Mouse (Mus musculus) B cell, adult 2 months (primary cell): ENCODE results near the gene Gm13889.

ENCODE experiments used
- DNase-seq, 2 experiments: peaks; one replicate each; pipeline ENCODE4 v3.0.0; 2022

Gm13889 gene

DNA sequence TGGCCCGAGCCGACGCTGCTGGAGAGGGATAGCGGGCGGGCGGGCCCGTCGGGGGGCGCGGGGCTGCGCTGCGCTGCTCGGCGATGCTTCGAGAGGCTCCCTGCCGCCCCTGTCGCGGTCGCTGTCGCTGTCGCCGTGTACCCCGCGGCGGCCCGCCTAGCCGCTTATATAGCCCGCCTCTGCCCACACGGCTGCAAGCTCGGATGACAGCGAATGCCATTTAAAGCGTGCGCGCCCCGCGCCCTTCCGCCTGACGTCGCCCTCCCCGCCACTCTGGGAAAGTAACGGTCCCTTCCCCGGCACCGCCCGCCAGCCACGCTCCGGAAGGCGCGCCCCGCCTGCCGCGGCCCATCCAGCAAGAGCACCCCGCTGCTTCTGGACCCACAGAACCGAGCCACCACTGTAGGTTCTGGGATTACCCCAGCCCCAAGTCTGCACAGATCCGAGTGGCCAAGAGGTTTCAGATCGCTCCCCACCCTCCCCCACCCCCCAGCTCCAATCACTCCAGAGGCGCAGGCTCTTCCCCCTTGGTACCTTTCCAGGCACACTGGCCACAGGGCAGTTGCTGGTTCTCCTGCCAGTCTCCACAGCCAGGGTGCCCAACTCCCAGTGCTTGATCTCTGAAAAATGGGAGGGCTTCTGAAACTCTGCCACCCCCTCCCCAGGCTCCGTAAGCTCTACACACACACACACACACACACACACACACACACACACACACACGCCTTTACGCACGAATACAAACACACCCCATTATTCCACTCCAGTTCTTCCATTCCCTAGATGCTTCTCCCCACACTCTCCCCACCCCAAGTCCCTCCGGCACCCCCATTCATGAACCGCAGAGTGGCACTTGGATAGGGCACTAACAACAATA lies at the start of gene Gm13889:
Gene Gm13889 (minus strand): TSS at position 294 of the 877 bp plus-strand sequence.
- DNase-seq, result no peak

DNA sequence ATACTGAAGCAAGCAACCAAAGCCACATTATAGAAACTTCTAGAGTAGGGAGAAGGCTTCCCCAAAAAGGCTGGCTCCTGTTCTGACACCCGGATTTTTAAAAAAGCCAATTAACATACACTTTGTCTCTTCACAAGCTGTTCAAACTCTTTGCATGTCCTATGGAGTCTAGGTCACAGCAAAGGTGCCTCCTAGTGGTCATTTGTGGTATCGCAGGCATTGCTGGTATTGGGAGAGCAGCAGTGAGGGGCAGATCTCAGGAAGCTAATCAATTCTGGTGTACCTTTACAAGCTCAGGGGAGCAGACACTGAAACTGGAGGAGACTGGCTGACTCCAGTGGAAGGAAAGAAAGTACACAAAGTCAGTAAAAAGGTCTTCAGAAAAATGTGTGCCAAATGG lies 45.3 kb upstream of the Gm13889 start:
- DNase-seq, result peak; percentile 86 to 87

DNA sequence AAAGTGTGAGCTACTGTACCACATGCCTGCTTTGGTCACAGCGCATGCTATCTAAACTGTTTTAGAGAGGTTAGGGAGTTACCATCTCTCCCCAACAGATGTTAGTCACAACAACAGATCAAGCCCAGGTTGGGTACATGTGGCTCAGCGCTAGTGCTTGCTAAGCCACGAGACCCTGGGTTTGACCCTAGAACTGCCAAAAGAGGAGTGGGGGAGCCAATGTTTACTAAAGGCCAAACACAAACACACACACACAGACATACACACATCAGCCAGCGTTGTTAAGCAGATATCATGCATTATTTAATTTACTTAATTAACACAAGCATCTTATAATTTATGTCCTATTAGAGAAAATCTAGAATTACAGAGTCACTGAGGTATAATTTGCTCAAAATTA lies 44.9 kb upstream of the Gm13889 start:
- no peak for DNase-seq

DNA sequence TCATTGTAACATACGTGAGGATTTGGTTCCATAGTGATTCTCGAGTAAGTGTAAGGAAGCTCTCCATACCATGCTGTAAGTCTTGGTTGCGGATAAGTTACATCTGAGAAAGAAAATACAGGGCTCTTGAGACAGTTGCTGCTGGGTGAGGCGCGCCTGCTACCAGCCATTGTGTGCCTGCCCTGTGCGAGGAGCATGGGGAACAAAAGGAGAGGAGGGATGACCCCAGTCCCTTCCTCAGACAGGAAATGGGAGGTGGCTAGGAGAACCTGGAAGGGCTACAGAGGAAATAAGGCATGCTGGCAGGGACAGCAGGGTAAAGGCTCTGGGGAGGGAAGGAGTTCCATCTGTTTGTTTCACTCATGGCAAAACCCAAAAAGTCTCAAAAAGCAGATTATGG lies 44.4 kb upstream of the Gm13889 start:
- no peak for DNase-seq

DNA sequence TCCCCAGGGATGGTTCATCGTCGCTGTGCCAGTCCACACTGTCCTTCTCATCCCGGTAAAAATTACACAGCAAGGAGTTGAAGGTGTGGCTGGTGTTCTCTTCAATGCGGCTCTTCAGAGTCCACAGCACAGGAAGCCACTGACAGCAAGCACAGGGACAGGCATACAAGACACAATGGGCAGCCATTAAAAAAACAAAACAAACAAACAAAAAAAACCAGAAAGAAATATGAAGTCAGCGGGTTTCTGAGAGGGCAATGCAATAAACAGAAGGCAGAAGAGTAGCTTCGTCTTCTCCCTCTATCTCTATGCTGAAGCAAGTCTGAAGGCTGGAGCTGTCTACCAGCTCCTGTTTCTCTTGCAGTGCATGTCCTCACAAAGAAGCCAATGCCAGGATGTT lies 39.3 kb upstream of the Gm13889 start, which contains the start of gene Gm27027:
Gene Gm27027 (minus strand): TSS at position 101 of the 400 bp plus-strand sequence.
- DNase-seq, result no peak

DNA sequence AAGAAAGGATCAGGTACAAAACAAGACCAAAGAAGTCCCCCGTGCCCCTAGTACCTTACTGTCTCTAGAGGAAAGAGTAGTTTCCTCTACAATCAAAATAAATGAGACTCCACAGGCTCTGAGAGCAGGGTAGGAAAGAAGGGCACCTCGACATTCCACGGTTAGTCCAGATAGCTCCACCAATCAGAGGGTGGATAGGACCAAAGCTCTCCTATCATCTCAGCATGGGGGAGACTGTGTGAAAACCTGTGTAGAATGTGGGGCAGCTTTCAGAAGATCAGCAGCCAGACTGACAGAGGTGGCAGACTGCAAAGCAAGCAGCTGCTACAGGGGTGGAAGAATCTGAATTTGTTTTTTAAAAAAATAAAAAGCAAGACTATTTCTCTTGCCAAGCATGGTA lies 35.8 kb upstream of the Gm13889 start:
- no peak for DNase-seq

DNA sequence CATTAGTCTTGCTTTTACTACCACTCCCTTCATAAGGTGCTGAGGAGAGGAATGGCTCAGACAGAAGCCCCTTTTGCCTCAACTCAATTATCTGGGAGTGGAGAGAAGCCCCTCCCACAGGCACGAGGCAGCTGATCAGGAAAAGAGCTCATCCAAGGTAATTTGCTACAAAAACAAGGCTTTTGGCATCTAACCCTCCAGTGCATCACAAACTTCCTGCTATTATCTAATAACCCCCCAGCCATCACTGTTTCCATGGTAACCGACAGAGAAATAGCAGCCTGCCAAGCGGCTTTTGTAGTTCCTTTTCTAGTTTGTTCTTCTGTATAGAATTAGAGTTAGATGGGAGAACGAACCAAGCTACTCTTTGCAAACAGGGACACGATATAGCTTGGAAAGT lies 35.3 kb upstream of the Gm13889 start:
- DNase-seq, result no peak

DNA sequence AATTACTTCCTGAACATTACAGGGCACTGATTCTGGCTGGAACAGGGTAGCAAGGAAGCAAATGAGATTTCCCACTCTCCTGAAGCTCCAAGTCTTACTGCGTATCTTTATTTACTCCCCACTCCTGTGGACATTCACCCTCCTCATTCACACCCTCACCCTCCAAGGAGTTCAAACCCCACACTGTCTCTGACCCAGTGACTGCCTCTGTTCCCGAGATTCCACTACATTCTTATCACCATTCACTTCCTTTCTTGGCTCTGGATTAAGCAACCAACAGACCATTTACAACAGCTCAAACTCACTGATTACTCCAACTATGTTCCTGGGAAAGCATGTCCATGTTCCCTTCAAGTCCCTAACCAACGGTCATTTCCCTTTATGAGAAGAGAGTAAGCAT lies 34.3 kb upstream of the Gm13889 start:
- no peak for DNase-seq

DNA sequence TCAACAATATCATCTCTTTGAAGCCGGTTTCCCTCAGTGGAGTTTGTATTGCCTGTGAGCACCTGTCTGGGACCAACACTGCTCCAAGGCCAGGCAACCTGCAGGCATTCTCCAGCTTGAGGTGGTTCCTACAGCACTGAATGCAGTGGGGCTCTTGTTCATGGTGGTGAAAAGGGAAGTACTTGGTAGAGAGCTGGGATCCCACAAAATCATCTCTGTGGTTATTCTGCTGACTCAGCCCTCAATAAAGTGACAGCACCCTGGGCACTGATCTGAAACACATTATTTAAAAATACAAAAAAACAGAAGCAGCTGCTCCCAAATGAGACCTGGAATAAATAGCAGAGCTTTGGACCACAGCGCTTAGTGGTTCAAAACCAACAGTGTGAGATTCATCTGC lies 31.4 kb upstream of the Gm13889 start:
- no peak for DNase-seq

DNA sequence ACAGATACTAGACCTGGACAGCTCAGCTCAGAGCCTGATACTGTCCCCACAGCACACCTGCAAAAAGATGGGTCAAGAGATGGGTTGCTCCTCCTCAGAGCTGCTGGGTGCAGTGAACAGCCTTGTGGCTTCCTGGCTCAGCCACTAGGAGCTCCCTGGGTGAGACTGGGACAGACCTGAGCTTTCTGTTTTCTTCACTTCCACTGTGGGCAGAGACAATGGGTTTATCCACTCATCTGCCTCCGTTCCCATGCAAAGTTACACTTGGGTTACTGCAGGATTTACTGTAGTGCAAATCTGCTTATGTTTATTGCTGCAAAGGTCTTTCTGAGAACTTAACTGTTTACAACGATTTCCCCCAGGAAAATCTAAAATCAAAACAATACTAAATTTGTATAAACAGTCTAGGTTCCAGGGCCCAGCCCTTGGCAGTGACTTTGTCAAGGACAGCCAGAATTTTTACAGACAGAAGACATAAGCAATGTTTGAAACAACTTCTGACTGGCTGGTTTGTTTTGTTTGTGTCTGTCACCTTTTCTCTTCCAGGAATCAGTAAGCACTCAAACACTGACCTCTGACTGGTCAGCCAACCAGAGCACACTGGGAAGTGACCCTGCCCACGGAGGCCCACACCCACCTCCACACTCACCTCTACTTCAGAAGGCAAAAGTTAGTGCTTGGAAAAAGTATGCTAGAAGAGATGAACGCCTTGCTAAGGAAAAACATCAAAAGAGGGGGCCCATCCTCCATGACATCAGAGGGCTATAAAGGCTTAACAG lies 25.6 kb upstream of the Gm13889 start:
- no peak for DNase-seq

DNA sequence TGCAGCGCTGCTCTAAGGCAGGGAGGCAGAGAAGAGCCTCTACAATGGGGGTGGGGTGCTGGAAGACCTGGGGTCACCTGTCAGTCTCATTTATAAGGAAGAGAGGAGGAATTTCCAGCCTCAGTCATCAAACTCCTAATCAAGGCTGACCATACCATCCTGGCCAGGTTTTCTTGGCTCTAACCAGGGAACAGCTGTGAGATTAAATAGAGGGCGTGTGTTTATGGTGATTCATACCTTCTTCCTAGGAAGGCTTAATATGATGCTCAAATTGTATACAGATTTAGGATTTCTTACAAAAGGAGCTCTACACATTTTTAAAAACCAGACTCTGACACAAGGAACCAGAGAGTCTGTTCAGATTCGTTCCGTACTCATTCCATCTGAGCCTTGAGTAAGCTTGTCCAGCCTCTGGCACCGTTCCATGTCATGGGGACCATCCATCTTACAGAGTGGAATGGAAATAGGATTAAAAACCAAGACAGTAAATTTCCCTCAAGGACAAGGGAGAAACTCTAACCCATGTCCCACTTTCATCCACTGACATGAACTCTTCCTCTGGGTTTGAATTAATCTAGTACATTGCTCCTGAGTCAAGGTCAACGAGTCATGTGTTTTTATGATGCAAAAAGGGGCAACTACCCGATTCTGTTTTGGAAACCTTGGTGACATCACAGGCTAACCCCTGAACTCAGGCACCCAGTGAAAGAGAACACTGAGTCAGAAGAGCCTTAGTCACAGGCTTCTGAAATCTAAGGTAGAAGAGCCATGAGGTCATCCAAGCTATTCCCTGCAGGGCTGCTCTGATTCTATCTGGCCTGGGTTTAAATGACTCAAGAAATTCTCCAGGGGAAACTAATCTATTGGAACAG lies 22.5 kb upstream of the Gm13889 start:
- DNase-seq, result no peak

DNA sequence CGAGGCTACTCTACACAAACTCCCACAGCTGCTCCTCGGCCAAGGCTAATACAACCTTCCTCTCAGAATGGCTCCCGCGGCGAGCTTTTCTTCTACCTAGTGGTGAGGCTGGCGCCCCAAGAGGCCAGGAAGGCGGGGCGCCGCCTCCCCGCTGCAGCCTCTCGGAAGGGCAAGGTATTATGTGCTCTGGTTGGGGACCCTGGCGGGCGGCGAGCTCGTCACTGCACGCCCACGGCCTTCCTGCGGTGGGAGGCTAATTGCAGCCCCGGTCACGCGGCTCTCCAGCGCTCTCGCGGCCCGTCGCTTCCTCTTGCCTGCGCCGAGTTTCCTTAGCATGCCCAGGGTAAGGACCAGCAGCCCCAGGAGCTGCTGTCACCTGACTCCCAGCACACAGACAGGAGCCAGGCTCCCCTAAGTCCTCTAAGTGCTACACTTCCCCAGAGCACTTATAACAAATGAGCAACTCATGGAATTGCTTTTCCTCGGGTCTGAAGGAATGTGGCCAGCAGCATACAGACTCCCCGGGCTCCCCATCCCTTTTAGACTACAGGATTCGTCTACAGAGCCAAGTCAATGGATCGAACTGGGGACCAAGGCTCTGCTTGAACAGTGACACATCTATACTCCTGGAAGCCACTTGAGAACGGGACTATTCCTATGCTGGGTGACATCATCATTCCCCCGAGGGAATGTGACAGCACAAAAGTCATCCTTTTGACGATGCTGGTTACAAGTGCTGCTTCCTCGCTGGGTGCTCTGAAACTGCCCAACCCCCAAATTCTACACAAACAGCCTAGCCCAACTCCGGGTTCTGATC lies 19.6 kb upstream of the Gm13889 start:
- peak; percentile 74 to 76 for DNase-seq

DNA sequence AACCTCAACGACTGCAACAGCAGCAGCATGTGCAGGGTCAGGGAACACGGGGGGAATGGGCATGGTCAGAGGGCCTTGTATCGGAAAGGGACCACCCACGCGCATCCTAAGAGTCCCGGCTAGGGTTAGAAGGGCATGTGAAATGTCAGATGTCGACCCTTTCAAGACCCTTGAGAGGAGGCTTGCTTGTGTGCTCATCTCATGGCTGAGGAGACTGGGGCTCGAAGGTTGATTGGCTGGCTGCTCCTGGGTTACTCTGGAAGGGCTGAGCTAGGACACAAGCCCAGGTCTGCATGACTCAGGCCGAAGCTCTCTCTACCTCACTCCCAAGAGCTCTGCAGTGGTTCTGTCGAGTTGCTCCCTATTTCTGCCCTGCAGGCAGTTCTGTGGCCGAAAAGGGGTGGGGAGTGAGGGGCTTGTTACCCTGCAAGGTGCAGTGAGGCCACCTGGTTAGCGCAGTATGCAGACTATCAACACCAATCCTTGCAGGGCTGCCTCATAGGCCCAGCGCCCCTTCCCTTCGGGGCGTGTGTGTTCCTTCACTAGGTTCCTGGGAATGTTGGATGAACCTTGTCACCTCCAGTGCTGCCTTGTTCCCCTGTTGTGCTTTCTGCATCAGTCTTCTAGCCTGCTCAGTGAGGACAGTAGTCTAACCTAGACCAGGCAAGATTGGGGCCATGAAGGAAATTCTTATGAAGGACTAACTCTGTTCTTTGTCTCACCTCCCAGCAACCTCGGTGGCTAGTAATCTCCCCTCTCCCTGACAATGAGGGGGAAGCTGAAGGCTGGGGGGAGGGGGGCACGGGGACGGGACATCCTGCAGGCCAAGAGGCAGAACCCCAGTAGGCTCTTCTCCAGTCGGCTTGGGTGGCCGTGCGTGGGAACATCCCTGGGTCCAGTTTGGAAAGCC lies 18.8 kb upstream of the Gm13889 start:
- DNase-seq, result no peak

DNA sequence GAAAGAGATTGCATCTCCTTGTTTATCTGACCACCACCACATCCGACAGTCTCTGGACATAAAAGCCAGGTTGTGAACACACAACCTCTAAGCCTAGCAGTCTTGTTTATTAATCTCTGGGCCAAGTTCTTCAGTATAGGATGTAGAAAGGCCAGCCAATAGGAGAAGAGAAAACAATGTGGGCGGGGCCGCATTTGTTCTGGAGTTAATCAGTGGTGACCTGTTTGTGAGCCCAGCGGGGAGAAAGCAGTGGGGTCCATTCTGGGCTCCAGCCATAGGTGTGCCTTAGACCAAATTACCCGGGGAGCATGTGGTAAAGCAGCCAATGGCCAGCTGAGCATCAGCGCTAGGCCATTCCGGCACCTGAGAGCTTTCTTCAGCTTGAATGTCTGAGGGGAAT lies 18.0 kb upstream of the Gm13889 start:
- no peak for DNase-seq

DNA sequence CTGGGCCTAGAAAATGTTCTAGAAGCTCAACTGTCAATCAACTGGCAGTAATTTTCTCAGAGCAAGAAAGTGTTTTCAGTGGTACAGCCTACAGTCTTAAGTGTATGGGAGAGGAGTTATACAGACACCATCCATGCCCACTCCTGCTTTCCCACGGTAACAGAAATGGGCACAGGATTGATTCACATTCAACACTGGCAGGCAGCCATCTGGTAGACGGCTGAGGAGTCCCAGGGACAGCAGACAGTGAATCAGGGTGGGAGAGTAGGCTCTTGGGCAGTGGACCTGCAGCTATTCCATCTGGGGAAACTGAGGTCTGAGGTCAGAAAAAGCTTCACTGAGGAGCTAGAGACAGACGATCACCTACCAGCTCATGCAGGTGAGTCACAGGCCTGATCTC lies 14.6 kb upstream of the Gm13889 start:
- no peak for DNase-seq

DNA sequence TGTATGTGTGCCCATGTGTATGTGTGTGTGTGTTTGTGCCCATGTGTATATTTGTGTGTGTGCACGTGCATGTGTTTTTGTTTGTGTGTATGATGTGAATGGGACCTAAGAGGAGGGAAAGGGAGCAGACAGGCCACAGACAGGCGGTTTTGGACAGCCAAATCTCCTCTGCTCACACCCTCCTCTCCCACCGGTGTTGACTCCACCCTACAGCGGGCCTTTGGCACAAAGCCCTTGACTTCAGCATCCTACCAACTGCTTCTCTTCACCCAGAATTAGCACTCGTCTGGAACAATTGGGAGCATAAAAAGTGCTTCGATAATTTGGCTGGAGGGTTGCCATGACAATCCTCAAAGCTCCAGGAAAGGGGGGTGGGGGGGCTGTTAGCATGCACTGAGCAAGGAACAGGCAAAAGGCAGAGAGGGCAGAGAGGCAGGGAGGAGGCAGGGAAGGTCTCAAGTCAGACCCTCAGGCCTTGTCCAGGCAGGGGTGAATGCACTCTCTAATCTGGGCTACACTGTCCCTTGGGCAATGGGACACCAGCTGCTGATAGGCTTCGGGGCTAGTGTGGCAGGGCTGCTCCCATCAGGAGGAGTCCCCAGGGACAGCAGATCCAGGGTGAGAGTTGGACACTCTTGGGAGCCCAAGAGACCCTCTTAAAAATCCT lies 7.6 kb upstream of the Gm13889 start:
- no peak for DNase-seq

DNA sequence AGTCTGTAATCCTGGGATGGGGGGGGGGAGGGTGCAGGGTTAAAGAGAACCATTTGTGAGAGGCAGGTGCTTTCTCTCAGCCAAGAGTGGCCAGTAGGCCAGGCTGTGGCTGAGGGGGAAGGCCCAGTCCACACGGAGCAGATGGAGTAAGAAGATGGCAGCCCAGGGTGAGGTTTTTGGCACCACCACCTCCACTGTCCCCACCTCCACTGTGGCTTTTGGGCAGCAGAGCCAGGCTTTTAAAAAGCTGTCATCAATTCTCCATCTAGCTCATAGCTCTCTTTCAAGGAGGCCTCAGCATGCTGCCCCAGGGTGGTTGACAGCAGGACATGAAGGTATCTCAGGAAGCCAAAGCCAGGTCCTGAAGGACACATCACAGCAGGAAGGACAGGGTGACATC lies 6.8 kb upstream of the Gm13889 start:
- no peak for DNase-seq

DNA sequence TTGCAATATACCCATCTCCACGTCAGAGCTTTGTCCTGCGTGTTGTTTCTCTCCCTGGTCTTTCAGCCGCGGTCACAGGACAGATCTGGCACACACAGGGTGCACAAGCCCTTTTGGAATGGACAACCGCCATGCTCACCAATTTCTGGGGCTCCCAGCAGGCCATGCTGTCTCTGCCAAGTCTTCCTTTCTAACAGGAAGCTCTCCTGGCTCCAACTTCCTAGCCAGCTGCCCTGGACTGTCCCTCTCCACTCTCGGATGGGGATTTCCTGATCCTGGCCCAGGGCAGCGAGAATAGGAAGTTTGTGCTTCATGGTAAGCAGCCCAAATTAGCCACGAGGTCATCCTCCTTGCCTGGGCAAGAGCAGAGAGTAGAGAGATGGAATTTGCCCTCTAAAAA lies 4.7 kb upstream of the Gm13889 start:
- DNase-seq, result no peak

DNA sequence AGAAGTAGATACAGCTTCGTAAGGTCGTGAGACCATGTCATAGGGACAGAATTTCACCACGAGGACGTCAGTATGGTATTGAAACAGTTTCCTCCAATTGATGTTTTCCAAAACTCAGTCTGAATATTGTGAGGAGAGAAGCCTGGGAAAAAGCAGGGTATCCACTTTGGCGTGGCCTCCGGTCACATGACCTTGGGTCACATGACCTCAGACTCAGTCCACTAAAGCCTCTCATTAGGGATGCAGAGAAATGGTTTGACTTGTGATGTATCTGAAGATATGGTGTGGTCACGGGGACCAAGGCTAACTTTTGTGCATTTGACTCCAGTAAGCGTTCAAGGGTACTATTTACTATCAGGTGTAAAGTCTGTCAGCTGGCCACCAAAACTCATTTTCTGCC lies 2.3 kb upstream of the Gm13889 start:
- DNase-seq, result no peak

DNA sequence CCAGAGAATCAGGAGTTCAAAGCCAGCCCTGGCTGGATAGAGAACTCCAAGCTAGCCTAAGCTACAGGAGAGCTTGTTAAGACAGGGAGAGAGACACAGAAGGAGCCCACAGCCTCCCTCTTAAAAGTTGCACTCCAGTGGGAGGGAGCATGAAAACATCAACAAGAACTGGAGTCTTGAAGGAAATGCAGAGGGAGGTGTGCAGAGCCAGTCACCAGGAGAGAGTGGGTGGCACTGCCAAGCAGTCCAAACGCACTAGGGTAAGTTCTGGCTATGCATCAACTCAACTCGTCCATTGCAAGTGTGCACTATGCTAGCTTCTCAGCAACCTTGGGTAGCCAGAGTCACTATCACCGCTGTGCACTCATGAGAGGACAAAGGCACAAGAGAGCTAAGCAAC lies 1.2 kb upstream of the Gm13889 start:
- no peak for DNase-seq

DNA sequence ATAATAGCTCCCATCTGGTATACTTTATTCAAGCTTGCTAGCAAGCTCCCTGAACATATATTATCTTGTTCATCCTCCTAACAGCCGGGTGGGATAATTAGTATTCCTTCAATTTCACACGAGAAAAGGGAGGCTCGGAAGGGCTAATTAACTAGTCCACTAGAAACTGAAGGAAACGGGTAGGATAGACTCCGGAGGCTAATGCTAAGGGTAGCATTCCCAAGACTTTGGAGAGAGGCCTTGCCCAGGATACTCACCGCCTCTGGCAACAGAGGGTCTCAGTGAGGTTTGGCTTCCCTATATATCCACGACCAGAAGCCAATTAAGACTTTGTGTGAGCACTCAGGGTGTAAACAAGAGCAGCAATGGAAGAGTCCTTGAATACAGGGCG lies 779 bp upstream of the Gm13889 start:
- DNase-seq, result no peak
